Mouse (Mus musculus): ENCODE results near the gene Kbtbd7. TPM values are rescaled to one million over a fixed set of nuclear protein-coding genes. Genes with fewer than 3 reads are reported as not detected.

Gene Kbtbd7
- polyA plus RNA-seq, 1 experiment from 2014 or later: 18.4 TPM

DNA sequence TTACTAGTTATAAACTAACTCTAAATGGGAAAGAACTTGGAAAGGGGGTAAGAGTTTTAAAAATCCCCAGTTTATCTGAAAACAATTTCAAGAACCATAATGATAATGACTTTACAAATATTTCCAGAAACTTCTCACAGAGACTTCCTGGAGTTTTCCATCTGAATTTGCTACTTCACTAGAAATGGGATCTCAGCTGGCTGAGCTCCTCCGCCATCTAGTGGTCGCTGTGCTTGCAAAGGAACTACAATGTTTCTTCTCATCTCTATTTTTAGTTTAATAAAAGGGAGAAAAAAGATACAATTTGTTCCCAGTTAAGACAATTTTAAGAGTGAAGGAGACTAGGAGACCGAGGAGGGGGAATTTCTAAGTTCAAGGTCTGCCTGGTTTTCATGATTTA lies 41.3 kb downstream of the Kbtbd7 start:
- no peaks in the 10 kb centered on the region for H3K9me3 ChIP-seq (ENCODE audit: control insufficient read depth, low read length)
- DNase-seq (ENCODE audit: low spot score, missing footprints): peak; percentile 88

DNA sequence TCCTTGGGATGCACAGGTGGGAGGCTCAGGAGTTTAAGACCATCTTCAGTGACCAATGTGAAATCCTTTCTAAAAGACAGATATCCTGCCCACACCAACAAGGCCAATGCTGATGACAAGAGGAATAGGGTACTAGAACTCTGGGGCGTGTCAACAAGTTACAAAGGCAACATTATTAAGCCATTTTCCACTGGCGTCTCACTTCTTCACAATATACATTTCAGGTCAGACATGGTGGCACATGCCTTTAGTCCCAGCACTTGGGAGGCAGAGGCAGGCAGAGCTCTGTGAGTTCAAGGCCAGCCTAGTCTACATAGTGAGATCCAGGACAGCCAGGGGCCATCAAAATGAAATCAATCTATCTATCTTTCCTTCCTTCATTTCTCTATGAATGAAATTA lies 47.1 kb downstream of the Kbtbd7 start:
- no peaks in the 10 kb centered on the region for H3K27me3 ChIP-seq (ENCODE audit: control insufficient read depth, insufficient read depth, low read length)
- 86% methylated on average over 2 of the region's 2 CpGs for WGBS
- peaks cover 10% of the 10 kb centered on the region; the same call in 1 of the 2 replicates for H3K36me3 ChIP-seq (ENCODE audit: control insufficient read depth, insufficient read depth, low read length)

More for the DNA sequence above, 41.3 kb downstream of the Kbtbd7 start:
- Histone ChIP-seq H3K36me3 (ENCODE audit: control insufficient read depth, insufficient read depth, low read length) (peaks cover 12% of the 10 kb centered on the region), H3K4me1 (ENCODE audit: control insufficient read depth, insufficient read depth, low read length) (no peaks in the 10 kb centered on the region), H3K4me3 (ENCODE audit: low read depth, low read length) (no peak overlapping the region), H3K9ac (ENCODE audit: low read length) (no peak overlapping the region), H3K27me3 (ENCODE audit: control insufficient read depth, insufficient read depth, low read length) (no peaks in the 10 kb centered on the region), H3K27ac (ENCODE audit: low read depth, low read length) (no peak overlapping the region), H3K4me2 (no peak overlapping the region)
- ATAC-seq (ENCODE audit: low FRiP score): no peak
- WGBS: 26% methylated on average over 3 of the region's 3 CpGs

More for the DNA sequence above, 47.1 kb downstream of the Kbtbd7 start:
- Histone ChIP-seq H3K4me1 (ENCODE audit: control insufficient read depth, insufficient read depth, low read length) (no peaks in the 10 kb centered on the region), H3K27ac (ENCODE audit: low read depth, low read length) (no peak overlapping the region), H3K9ac (ENCODE audit: low read length) (no peak overlapping the region), H3K4me2 (no peak overlapping the region), H3K9me3 (ENCODE audit: control insufficient read depth, low read length) (no peaks in the 10 kb centered on the region), H3K4me3 (ENCODE audit: low read depth, low read length) (no peak overlapping the region)
- ATAC-seq (ENCODE audit: low FRiP score): no peak
- no peak for DNase-seq (ENCODE audit: low spot score, missing footprints)

Other genes with a start within 250 kb of the Kbtbd7 start
- not detected in 2 replicates for gene Zfp957, start 179.1 kb upstream of the Kbtbd7 start, polyA plus RNA-seq (2014; fragmentation: Nextera tagmentation; extraction: Ambion mirVana)
- gene Rgcc, start 124.9 kb upstream of the Kbtbd7 start, polyA plus RNA-seq (2014; fragmentation: Nextera tagmentation; extraction: Ambion mirVana): 13.7 and 18.7 TPM in 2 replicates
- 38.3 and 41.8 TPM in 2 replicates for gene Naa16, start 35.7 kb upstream of the Kbtbd7 start, polyA plus RNA-seq (2014; fragmentation: Nextera tagmentation; extraction: Ambion mirVana)
- gene Mtrf1, start 28.7 kb upstream of the Kbtbd7 start, polyA plus RNA-seq (2014; fragmentation: Nextera tagmentation; extraction: Ambion mirVana): 10.2 and 10.5 TPM in 2 replicates
- gene Kbtbd6, start 25.3 kb downstream of the Kbtbd7 start, polyA plus RNA-seq (2014; fragmentation: Nextera tagmentation; extraction: Ambion mirVana): 4.6 and 5.1 TPM in 2 replicates
- 5.9 and 8.3 TPM in 2 replicates for gene Elf1, start 54.7 kb downstream of the Kbtbd7 start, polyA plus RNA-seq (2014; fragmentation: Nextera tagmentation; extraction: Ambion mirVana)
- 61.1 and 62.4 TPM in 2 replicates for gene Wbp4, start 55.0 kb downstream of the Kbtbd7 start, polyA plus RNA-seq (2014; fragmentation: Nextera tagmentation; extraction: Ambion mirVana)
- 163 and 166 TPM in 2 replicates for gene Sugt1, start 161.2 kb downstream of the Kbtbd7 start, polyA plus RNA-seq (2014; fragmentation: Nextera tagmentation; extraction: Ambion mirVana)
- 8.0 TPM in 2 replicates for gene Cnmd, start 235.7 kb downstream of the Kbtbd7 start, polyA plus RNA-seq (2014; fragmentation: Nextera tagmentation; extraction: Ambion mirVana)

Data from midbrain, embryonic 11.5 days (tissue).